Mouse (Mus musculus) cortical plate, adult 2 months (tissue): Measurements from ENCODE around the gene Itgb2l.

Source experiments
- CTCF ChIP-seq: fragments of 200-500 bp; IDR thresholded peaks from 2 replicates; pipeline ENCODE4 v1.5.1; 2011; ENCODE audit warnings: mild to moderate bottlenecking, control low read depth, low read length; ENCODE audit not compliant: insufficient read depth; ENCODE audit errors: extremely low read depth
- POLR2A ChIP-seq: fragments of 200-500 bp; IDR thresholded peaks from 2 replicates; pipeline ENCODE4 v1.6.1; 2011; ENCODE audit warnings: mild to moderate bottlenecking, low read length, control low read depth; ENCODE audit not compliant: insufficient read depth; ENCODE audit errors: extremely low read depth

GRCm38 (mm10) chr16:96375538-96375937 lies 67.9 kb downstream of the Itgb2l start:
- no peak for TF ChIP-seq POLR2A
- no peak for TF ChIP-seq CTCF
